Mouse (Mus musculus) midbrain, postnatal 0 days (tissue): ENCODE measurements around the gene Cntn2. TPM values are rescaled to one million over a fixed set of nuclear protein-coding genes. Genes with fewer than 3 reads are reported as not detected.

ENCODE experiments used
- ATAC-seq: fragments of 200-750 bp; cut with Nextera tagmentation; 2 replicates; pipeline ENCODE4 v1.8.0; 2017; ENCODE audit warnings: moderate number of reproducible peaks, mild to moderate bottlenecking, moderate TSS enrichment, moderate library complexity; ENCODE audit not compliant: low FRiP score
- DNase-seq: peaks from one replicate; pipeline ENCODE4 v3.0.0-alpha.2; 2015; ENCODE audit warnings: low spot score
- H3K27ac ChIP-seq: fragments of 300-500 bp; sonication (generic); 2 replicates; pipeline ENCODE4 v1.5.1; 2014; ENCODE audit warnings: low read depth, mild to moderate bottlenecking, low read length, mixed read lengths
- H3K27me3 ChIP-seq: fragments of 300-500 bp; sonication (generic); 2 replicates; pipeline ENCODE4 v1.6.1; 2014; ENCODE audit warnings: low read length, control low read depth, mixed read lengths; ENCODE audit not compliant: insufficient read depth
- H3K36me3 ChIP-seq: fragments of 300-500 bp; sonication (generic); 2 replicates; pipeline ENCODE4 v1.6.1; 2014; ENCODE audit warnings: low read length, control low read depth, mixed read lengths; ENCODE audit not compliant: insufficient read depth
- H3K4me1 ChIP-seq: fragments of 300-500 bp; sonication (generic); 2 replicates; pipeline ENCODE4 v1.6.1; 2014; ENCODE audit warnings: mild to moderate bottlenecking, control low read depth, antibody characterized with exemption, low read length, mixed read lengths; ENCODE audit not compliant: insufficient read depth
- H3K4me2 ChIP-seq: fragments of 300-500 bp; sonication (generic); 2 replicates; pipeline ENCODE4 v1.6.1; 2014; ENCODE audit warnings: low read depth, mild to moderate bottlenecking, low read length, mixed read lengths; ENCODE audit not compliant: poor library complexity, severe bottlenecking
- H3K4me3 ChIP-seq: fragments of 300-500 bp; sonication (generic); 2 replicates; pipeline ENCODE4 v1.5.1; 2014; ENCODE audit warnings: low read depth, mild to moderate bottlenecking, low read length, moderate library complexity
- H3K9ac ChIP-seq: fragments of 300-500 bp; sonication (generic); replicated peaks from 2 replicates; pipeline ENCODE4 v1.6.1; 2014; ENCODE audit warnings: mild to moderate bottlenecking, low read length, moderate library complexity, mixed read lengths; ENCODE audit not compliant: poor library complexity, severe bottlenecking
- H3K9me3 ChIP-seq: fragments of 300-500 bp; sonication (generic); 2 replicates; pipeline ENCODE4 v1.6.1; 2016; ENCODE audit warnings: low read length, control low read depth
- CTCF ChIP-seq: IDR thresholded peaks from 2 replicates; pipeline ENCODE4 v1.5.1; 2016; ENCODE audit warnings: antibody characterized with exemption, mild to moderate bottlenecking
- WGBS: fragments of 180-500 bp; shearing (Covaris S2); extraction: QIAGEN DNeasy Blood & Tissue Kit; methylation state at CpG from one replicate; pipeline ENCODE4 v1.1.7; 2014; 5-methylcytosine and 5-hydroxymethylcytosine counted together
- polyA plus RNA-seq: library from polyadenylated mRNA; unstranded; fragments of >200 nt; fragmentation: Nextera tagmentation; extraction: Ambion mirVana; gene quantifications from 2 replicates; pipeline ENCODE4 v1.2.1, GENCODE M21; 2015
- total RNA-seq: library from RNA; depleted of rRNA; stranded (reverse); fragments of >200 nt; gene quantifications from 2 replicates; pipeline ENCODE4 v1.2.3, GENCODE M21; 2014; rRNA removed

The Cntn2 gene
- 55.4 and 69.2 TPM in 2 replicates for total RNA-seq
- 14.7 and 15.6 TPM in 2 replicates for polyA plus RNA-seq

- DNase-seq (peak; percentile 88), ATAC-seq (peak; percentile 90)
- H3K27ac ChIP-seq = peak within 1 kb of the TSS; percentile 62
- H3K9ac ChIP-seq = peak within 1 kb of the TSS; percentile 73
- H3K27me3 ChIP-seq = no peaks in the 10 kb centered on the region
- under 1% methylated on average over 30 of the region's 30 CpGs for WGBS
- no peak for TF ChIP-seq CTCF
- H3K4me1 ChIP-seq = peaks cover 22% of the 10 kb centered on the region
- peak within 1 kb of the TSS; percentile 53 for H3K4me3 ChIP-seq
- H3K9me3 ChIP-seq = no peaks in the 10 kb centered on the region
- no peaks in the 10 kb centered on the region for H3K36me3 ChIP-seq
- H3K4me2 ChIP-seq = peak within 1 kb of the TSS; percentile 86
Observed at GRCm38 (mm10) chr1:132542762-132543306, at the start of gene Cntn2. Cntn2 (minus strand) TSS chr1:132543256.

GRCm38 (mm10) chr1:132592145-132592544 is 49.1 kb upstream of the Cntn2 start:
- H3K27ac ChIP-seq = no peak overlapping the region
- H3K9me3 ChIP-seq = no peaks in the 10 kb centered on the region
- no peaks in the 10 kb centered on the region for H3K27me3 ChIP-seq
- DNase-seq = no peak
- H3K4me1 ChIP-seq = no peaks in the 10 kb centered on the region
- peaks cover 14% of the 10 kb centered on the region for H3K36me3 ChIP-seq
- H3K9ac ChIP-seq = no peak overlapping the region
- no peak overlapping the region for H3K4me2 ChIP-seq
- H3K4me3 ChIP-seq = no peak overlapping the region
- WGBS = 92% methylated on average over 5 of the region's 5 CpGs
- TF ChIP-seq CTCF = no peak
- no peak for ATAC-seq

GRCm38 (mm10) chr1:132591399-132591930 is 48.4 kb upstream of the Cntn2 start:
- H3K36me3 ChIP-seq = peaks cover 14% of the 10 kb centered on the region
- H3K27me3 ChIP-seq = no peaks in the 10 kb centered on the region
- no peak for TF ChIP-seq CTCF
- no peak for DNase-seq
- H3K27ac ChIP-seq = no peak overlapping the region
- 84% methylated on average over 11 of the region's 11 CpGs for WGBS
- no peak for ATAC-seq
- no peak overlapping the region for H3K9ac ChIP-seq
- H3K4me2 ChIP-seq = no peak overlapping the region
- H3K9me3 ChIP-seq = no peaks in the 10 kb centered on the region
- no peak overlapping the region for H3K4me3 ChIP-seq
- no peaks in the 10 kb centered on the region for H3K4me1 ChIP-seq

GRCm38 (mm10) chr1:132586679-132587201 is 43.7 kb upstream of the Cntn2 start:
- Histone ChIP-seq H3K4me2 (no peak overlapping the region), H3K36me3 (peaks cover 5% of the 10 kb centered on the region; the same call in 1 of the 2 replicates), H3K9ac (no peak overlapping the region), H3K9me3 (no peaks in the 10 kb centered on the region), H3K27me3 (no peaks in the 10 kb centered on the region), H3K4me3 (no peak overlapping the region), H3K4me1 (peaks cover 2% of the 10 kb centered on the region), H3K27ac (no peak overlapping the region)
- WGBS = 61% methylated on average over 15 of the region's 15 CpGs
- TF ChIP-seq CTCF = no peak
- DNase-seq (no peak), ATAC-seq (no peak)

GRCm38 (mm10) chr1:132585376-132585775 is 42.3 kb upstream of the Cntn2 start:
- TF ChIP-seq CTCF = no peak
- 15% methylated on average over 4 of the region's 4 CpGs for WGBS

GRCm38 (mm10) chr1:132582998-132583604 is 40.0 kb upstream of the Cntn2 start:
- ATAC-seq = peak; percentile 18; the same call in 1 of the 2 replicates
- Histone ChIP-seq H3K27me3 (no peaks in the 10 kb centered on the region), H3K9ac (no peak overlapping the region), H3K4me2 (no peak overlapping the region), H3K36me3 (peaks cover 9% of the 10 kb centered on the region; the same call in 1 of the 2 replicates), H3K9me3 (no peaks in the 10 kb centered on the region), H3K4me1 (peaks cover 2% of the 10 kb centered on the region), H3K27ac (peak overlapping the region; percentile 74), H3K4me3 (no peak overlapping the region)
- DNase-seq = no peak
- TF ChIP-seq CTCF = no peak
- WGBS = 57% methylated on average over 18 of the region's 18 CpGs

More at GRCm38 (mm10) chr1:132585376-132585775, 42.3 kb upstream of the Cntn2 start:
- H3K9me3 ChIP-seq = no peaks in the 10 kb centered on the region
- H3K27ac ChIP-seq = peak overlapping the region; percentile 58
- H3K4me2 ChIP-seq = no peak overlapping the region
- peaks cover 2% of the 10 kb centered on the region for H3K4me1 ChIP-seq
- no peaks in the 10 kb centered on the region for H3K27me3 ChIP-seq
- H3K36me3 ChIP-seq = peaks cover 5% of the 10 kb centered on the region; the same call in 1 of the 2 replicates
- ATAC-seq = no peak
- no peak overlapping the region for H3K4me3 ChIP-seq
- no peak for DNase-seq
- peak overlapping the region; percentile 29; the same call in 1 of the 2 replicates for H3K9ac ChIP-seq
